Mouse (Mus musculus): ENCODE data around the gene Rbm47. TPM values are rescaled to one million over a fixed set of nuclear protein-coding genes. Genes with fewer than 3 reads are reported as not detected.

Gene Rbm47
- polyA plus RNA-seq, 1 experiment, result 1.1 TPM

- Histone ChIP-seq H3K4me1 (ENCODE audit: control insufficient read depth, insufficient read depth, low read length) (peaks cover 12% of the 10 kb centered on the region), H3K27ac (ENCODE audit: insufficient read depth, low read length) (no peak overlapping the region), H3K4me3 (ENCODE audit: insufficient read depth, low read length) (no peak overlapping the region)
- TF ChIP-seq CTCF (IDR thresholded peaks at IDR 0.05; ENCODE audit: borderline replicate concordance, insufficient read depth, low read length) (no peak), POLR2A (IDR thresholded peaks at IDR 0.05; ENCODE audit: low read depth, low read length) (no peak)
Observed at GRCm38 (mm10) chr5:66042651-66043340, 130.1 kb downstream of the Rbm47 start.

- Histone ChIP-seq H3K27ac (ENCODE audit: insufficient read depth, low read length) (no peak overlapping the region), H3K4me3 (ENCODE audit: insufficient read depth, low read length) (no peak overlapping the region), H3K4me1 (ENCODE audit: control insufficient read depth, insufficient read depth, low read length) (peaks cover 2% of the 10 kb centered on the region; the same call in 1 of the 2 replicates)
- TF ChIP-seq CTCF (IDR thresholded peaks at IDR 0.05; ENCODE audit: borderline replicate concordance, insufficient read depth, low read length), result no peak
- TF ChIP-seq POLR2A (IDR thresholded peaks at IDR 0.05; ENCODE audit: low read depth, low read length), result no peak
Observed at GRCm38 (mm10) chr5:66040744-66041279, 132.1 kb downstream of the Rbm47 start.

- Histone ChIP-seq H3K4me1 (ENCODE audit: control insufficient read depth, insufficient read depth, low read length) (peaks cover under 1% of the 10 kb centered on the region), H3K4me3 (ENCODE audit: insufficient read depth, low read length) (no peak overlapping the region), H3K27ac (ENCODE audit: insufficient read depth, low read length) (no peak overlapping the region)
- no peak for TF ChIP-seq CTCF (IDR thresholded peaks at IDR 0.05; ENCODE audit: borderline replicate concordance, insufficient read depth, low read length)
- TF ChIP-seq POLR2A (IDR thresholded peaks at IDR 0.05; ENCODE audit: low read depth, low read length), result no peak
Observed at GRCm38 (mm10) chr5:66039813-66040212, 133.1 kb downstream of the Rbm47 start.

- Histone ChIP-seq H3K4me3 (ENCODE audit: insufficient read depth, low read length) (no peak overlapping the region), H3K4me1 (ENCODE audit: control insufficient read depth, insufficient read depth, low read length) (peaks cover 4% of the 10 kb centered on the region), H3K27ac (ENCODE audit: insufficient read depth, low read length) (no peak overlapping the region)
- no peak for TF ChIP-seq CTCF (IDR thresholded peaks at IDR 0.05; ENCODE audit: borderline replicate concordance, insufficient read depth, low read length)
- no peak for TF ChIP-seq POLR2A (IDR thresholded peaks at IDR 0.05; ENCODE audit: low read depth, low read length)
Observed at GRCm38 (mm10) chr5:66037066-66037465, 135.9 kb downstream of the Rbm47 start.

- H3K4me1 ChIP-seq (ENCODE audit: control insufficient read depth, insufficient read depth, low read length), result peaks cover 4% of the 10 kb centered on the region
- no peak overlapping the region for H3K27ac ChIP-seq (ENCODE audit: insufficient read depth, low read length)
- H3K4me3 ChIP-seq (ENCODE audit: insufficient read depth, low read length), result no peak overlapping the region
- TF ChIP-seq POLR2A (IDR thresholded peaks at IDR 0.05; ENCODE audit: low read depth, low read length), result no peak
- no peak for TF ChIP-seq CTCF (IDR thresholded peaks at IDR 0.05; ENCODE audit: borderline replicate concordance, insufficient read depth, low read length)
Observed at GRCm38 (mm10) chr5:66036440-66037054, 136.4 kb downstream of the Rbm47 start.

GRCm38 (mm10) chr5:66034375-66035195, 138.3 kb downstream of the Rbm47 start:
- H3K27ac ChIP-seq (ENCODE audit: insufficient read depth, low read length), result no peak overlapping the region
- H3K4me1 ChIP-seq (ENCODE audit: control insufficient read depth, insufficient read depth, low read length), result peaks cover 4% of the 10 kb centered on the region
- H3K4me3 ChIP-seq (ENCODE audit: insufficient read depth, low read length), result no peak overlapping the region
- TF ChIP-seq POLR2A (IDR thresholded peaks at IDR 0.05; ENCODE audit: low read depth, low read length), result no peak
- no peak for TF ChIP-seq CTCF (IDR thresholded peaks at IDR 0.05; ENCODE audit: borderline replicate concordance, insufficient read depth, low read length)

GRCm38 (mm10) chr5:66032826-66033225, 140.1 kb downstream of the Rbm47 start:
- H3K4me3 ChIP-seq (ENCODE audit: insufficient read depth, low read length), result no peak overlapping the region
- no peak overlapping the region for H3K27ac ChIP-seq (ENCODE audit: insufficient read depth, low read length)
- TF ChIP-seq CTCF (IDR thresholded peaks at IDR 0.05; ENCODE audit: borderline replicate concordance, insufficient read depth, low read length) (no peak), POLR2A (IDR thresholded peaks at IDR 0.05; ENCODE audit: low read depth, low read length) (no peak)
- peaks cover 4% of the 10 kb centered on the region for H3K4me1 ChIP-seq (ENCODE audit: control insufficient read depth, insufficient read depth, low read length)

GRCm38 (mm10) chr5:66031699-66032098, 141.2 kb downstream of the Rbm47 start:
- H3K27ac ChIP-seq (ENCODE audit: insufficient read depth, low read length), result no peak overlapping the region
- H3K4me1 ChIP-seq (ENCODE audit: control insufficient read depth, insufficient read depth, low read length), result peaks cover 4% of the 10 kb centered on the region
- no peak for TF ChIP-seq POLR2A (IDR thresholded peaks at IDR 0.05; ENCODE audit: low read depth, low read length)
- TF ChIP-seq CTCF (IDR thresholded peaks at IDR 0.05; ENCODE audit: borderline replicate concordance, insufficient read depth, low read length), result no peak

GRCm38 (mm10) chr5:66028232-66028631, 144.7 kb downstream of the Rbm47 start:
- Histone ChIP-seq H3K4me3 (ENCODE audit: insufficient read depth, low read length) (no peak overlapping the region), H3K4me1 (ENCODE audit: control insufficient read depth, insufficient read depth, low read length) (no peaks in the 10 kb centered on the region), H3K27ac (ENCODE audit: insufficient read depth, low read length) (no peak overlapping the region)
- TF ChIP-seq CTCF (IDR thresholded peaks at IDR 0.05; ENCODE audit: borderline replicate concordance, insufficient read depth, low read length), result no peak
- TF ChIP-seq POLR2A (IDR thresholded peaks at IDR 0.05; ENCODE audit: low read depth, low read length), result no peak

More at GRCm38 (mm10) chr5:66031699-66032098, 141.2 kb downstream of the Rbm47 start:
- no peak overlapping the region for H3K4me3 ChIP-seq (ENCODE audit: insufficient read depth, low read length)

Data from embryonic fibroblast, embryonic 13.5 days (primary cell).